Mouse (Mus musculus): ENCODE data around the gene Gmeb1. TPM values are rescaled to one million over a fixed set of nuclear protein-coding genes. Genes with fewer than 3 reads are reported as not detected.

Gene Gmeb1
- total RNA-seq, 2 experiments from 2014 or later = 22.0 to 37.8 TPM

DNA sequence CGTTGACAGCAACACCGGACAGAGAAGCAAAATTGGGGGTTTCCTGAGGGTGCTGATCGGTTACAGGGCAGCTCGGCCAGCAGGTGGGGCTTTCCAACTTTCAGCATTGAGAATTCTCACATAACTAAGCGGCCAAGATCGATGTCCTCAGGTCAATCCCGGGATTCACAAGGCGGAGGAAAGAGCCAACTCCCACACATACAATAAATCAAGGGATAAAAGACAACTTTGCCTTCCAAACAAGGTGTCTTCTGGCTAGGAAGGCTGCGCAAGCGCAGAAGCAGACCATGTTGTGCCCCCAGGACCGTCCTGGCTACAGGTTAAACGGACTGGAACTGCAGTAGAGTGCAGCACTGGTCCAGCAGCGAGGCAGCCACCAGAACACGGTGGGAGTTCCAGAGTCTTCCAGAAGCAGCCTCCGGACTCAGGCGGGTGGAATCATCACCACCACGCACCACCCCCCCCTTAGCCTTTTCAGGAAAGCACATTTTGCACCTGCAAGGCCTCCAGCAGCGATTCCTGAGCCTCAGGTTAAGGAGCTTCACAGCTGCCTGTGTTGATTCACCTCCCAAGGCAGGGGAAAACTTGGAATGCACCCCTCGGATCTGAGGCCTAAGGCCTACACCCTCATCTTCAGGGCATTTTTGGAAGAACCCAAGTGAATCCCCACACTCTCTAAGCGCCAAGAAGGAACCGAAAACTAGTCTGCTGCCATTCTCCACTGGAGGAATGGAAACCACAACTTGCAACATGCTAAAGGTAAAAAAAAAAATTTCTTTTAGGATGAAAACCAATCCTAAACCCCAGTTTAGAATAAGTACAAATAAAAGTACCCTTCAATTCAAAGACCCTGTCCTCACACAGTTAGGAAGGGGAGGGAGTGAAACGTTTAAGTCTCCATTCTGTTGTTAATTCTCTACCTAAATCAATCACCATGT lies 79.4 kb downstream of the Gmeb1 start:
- no peak for ATAC-seq (replicated peaks; ENCODE audit: low FRiP score, low TSS enrichment, poor library complexity, severe bottlenecking)

DNA sequence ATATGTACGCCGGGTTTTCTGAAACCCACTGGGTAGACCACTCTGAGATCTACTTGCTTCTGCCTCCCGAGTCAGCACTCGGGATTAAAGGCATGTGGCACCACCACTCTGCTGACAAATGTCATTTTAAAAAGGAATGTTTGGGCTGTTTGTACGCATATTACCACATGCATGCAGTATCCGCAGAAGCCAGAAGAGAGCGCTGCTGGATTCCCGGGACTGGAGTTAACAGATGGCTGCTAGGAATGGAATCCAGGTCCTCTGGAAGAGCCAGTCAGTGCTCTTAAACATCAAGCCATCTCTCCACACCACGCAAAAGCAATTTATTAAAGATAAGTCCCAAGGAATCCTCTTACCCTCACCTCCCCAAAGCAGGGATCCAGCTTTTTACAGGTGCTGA lies 80.7 kb downstream of the Gmeb1 start:
- no peak for ATAC-seq (replicated peaks; ENCODE audit: low FRiP score, low TSS enrichment, poor library complexity, severe bottlenecking)

DNA sequence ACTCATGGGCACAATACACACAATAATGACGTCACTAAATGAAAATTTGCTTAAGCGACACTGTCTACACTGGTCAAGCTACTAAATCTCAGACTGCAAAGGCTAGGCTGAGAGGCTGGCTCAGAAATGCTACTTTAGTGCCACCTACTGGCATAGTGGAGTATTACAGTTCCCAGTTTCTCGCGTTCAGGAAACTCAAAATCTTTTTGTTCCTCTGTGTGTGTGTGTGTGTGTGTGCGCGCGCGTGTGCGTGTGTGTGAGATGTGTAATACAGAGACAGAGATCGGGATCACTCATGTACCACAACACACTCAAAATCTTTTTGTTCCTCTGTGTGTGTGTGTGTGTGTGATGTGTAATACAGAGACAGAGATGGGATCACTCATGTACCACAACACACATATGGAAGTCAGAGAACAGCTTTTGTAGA lies 82.8 kb downstream of the Gmeb1 start:
- peak; percentile 61; the same call in 1 of the 2 replicates for ATAC-seq (replicated peaks; ENCODE audit: low FRiP score, low TSS enrichment, poor library complexity, severe bottlenecking)

DNA sequence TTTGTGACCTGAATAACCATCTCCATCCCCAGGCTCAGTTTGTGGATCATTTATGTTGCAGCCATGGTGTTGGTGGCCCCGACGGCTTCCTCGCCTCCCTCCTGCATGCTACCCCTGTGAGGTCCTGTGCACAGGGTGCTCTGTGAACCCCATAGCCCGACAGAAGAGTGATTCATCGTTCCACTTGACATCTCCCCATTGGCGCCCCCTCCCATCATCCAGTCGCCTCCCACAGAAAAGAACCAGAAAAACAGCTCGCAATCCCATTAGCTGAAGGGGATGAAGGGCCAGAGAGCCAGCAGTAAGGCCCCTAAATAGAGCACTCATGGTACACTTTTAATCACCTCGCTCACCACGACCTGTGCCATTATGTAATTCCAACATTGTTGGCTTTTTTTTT lies 84.9 kb downstream of the Gmeb1 start:
- ATAC-seq (replicated peaks; ENCODE audit: low FRiP score, low TSS enrichment, poor library complexity, severe bottlenecking) = no peak

Other genes starting within 250 kb of the Gmeb1 start
- 1.8 TPM in 1 of 2 replicates, not detected in the other for gene Gm10300, start 186.9 kb downstream of the Gmeb1 start, total RNA-seq (2014; fragmentation: Nextera tagmentation)
- 0.99 and 3.7 TPM in 2 replicates for gene Gm10300, start 186.9 kb downstream of the Gmeb1 start, total RNA-seq (2017)
- 92.6 and 109 TPM in 2 replicates for gene Epb41, start 186.3 kb downstream of the Gmeb1 start, total RNA-seq (2014; fragmentation: Nextera tagmentation)
- 74.2 and 82.1 TPM in 2 replicates for gene Epb41, start 186.3 kb downstream of the Gmeb1 start, total RNA-seq (2017)
- not detected in 2 replicates for gene Oprd1, start 117.1 kb downstream of the Gmeb1 start, total RNA-seq (2014; fragmentation: Nextera tagmentation)
- gene Oprd1, start 117.1 kb downstream of the Gmeb1 start, total RNA-seq (2017) = not detected in 2 replicates
- 54.6 and 67.9 TPM in 2 replicates for gene Ythdf2, start 49.3 kb downstream of the Gmeb1 start, total RNA-seq (2014; fragmentation: Nextera tagmentation)
- gene Ythdf2, start 49.3 kb downstream of the Gmeb1 start, total RNA-seq (2017) = 61.7 and 65.6 TPM in 2 replicates
- gene Taf12, start 12.8 kb upstream of the Gmeb1 start, total RNA-seq (2014; fragmentation: Nextera tagmentation) = 46.1 and 55.7 TPM in 2 replicates
- gene Taf12, start 12.8 kb upstream of the Gmeb1 start, total RNA-seq (2017) = 71.5 and 106 TPM in 2 replicates
- not detected in 2 replicates for gene Rab42, start 41.8 kb upstream of the Gmeb1 start, total RNA-seq (2014; fragmentation: Nextera tagmentation)
- not detected in 2 replicates for gene Rab42, start 41.8 kb upstream of the Gmeb1 start, total RNA-seq (2017)
- 42.1 and 56.8 TPM in 2 replicates for gene Trnau1ap, start 67.9 kb upstream of the Gmeb1 start, total RNA-seq (2014; fragmentation: Nextera tagmentation)
- gene Trnau1ap, start 67.9 kb upstream of the Gmeb1 start, total RNA-seq (2017) = 52.0 and 57.9 TPM in 2 replicates
- gene Rcc1, start 92.0 kb upstream of the Gmeb1 start, total RNA-seq (2014; fragmentation: Nextera tagmentation) = 70.1 and 82.4 TPM in 2 replicates
- gene Rcc1, start 92.0 kb upstream of the Gmeb1 start, total RNA-seq (2017) = 40.0 and 64.8 TPM in 2 replicates
- gene Phactr4, start 160.9 kb upstream of the Gmeb1 start, total RNA-seq (2014; fragmentation: Nextera tagmentation) = 67.0 and 72.8 TPM in 2 replicates
- 19.5 and 26.5 TPM in 2 replicates for gene Phactr4, start 160.9 kb upstream of the Gmeb1 start, total RNA-seq (2017)
- gene Med18, start 202.3 kb upstream of the Gmeb1 start, total RNA-seq (2014; fragmentation: Nextera tagmentation) = 21.2 and 23.4 TPM in 2 replicates
- gene Med18, start 202.3 kb upstream of the Gmeb1 start, total RNA-seq (2017) = 8.2 and 16.3 TPM in 2 replicates
- 7.3 and 9.3 TPM in 2 replicates for gene Sesn2, start 248.9 kb upstream of the Gmeb1 start, total RNA-seq (2014; fragmentation: Nextera tagmentation)
- gene Sesn2, start 248.9 kb upstream of the Gmeb1 start, total RNA-seq (2017) = 2.6 and 3.8 TPM in 2 replicates

All from megakaryocyte-erythroid progenitor cell, adult 5-6 weeks (primary cell).